Comparison of ENCODE assay signal across 19 mouse cellular contexts in the genomic region with DNA sequence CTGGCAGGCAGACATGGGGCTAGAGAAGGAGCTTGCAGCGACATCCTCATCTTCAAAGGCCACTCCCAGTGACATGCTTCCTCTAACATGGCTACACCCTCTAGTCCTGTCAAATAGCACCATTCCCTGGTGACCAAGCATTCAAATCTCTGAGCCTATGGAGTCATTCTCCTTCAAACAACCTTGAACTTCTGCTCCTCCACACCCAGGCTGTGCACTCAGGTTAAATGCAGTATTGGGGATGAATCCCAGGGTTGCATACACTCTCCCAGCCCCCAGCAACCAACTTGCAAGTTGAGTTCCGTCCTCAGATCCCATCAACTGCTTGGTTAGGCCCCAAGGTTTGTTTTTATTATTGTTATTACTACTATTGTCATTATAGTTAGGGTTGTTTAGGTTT.
DNase-seq lines count a peak whose midpoint lies in the region; TF ChIP-seq lines count a peak whose summit lies in the region.
"Had no signal": no experiment of that assay in that cellular context is flagged by ENCODE, and none has a peak within 500 bp of the region (broad histone marks: within the 10 kb centered on the region; RNA-seq: fewer than 3 reads in every experiment).

No protein-coding gene starts in this region.

- peaks cover 14% of the 10 kb centered on the region for H3K4me1 ChIP-seq in cerebellum, adult 2 months (ENCODE audit: control insufficient read depth, insufficient read depth, low read length)

- WGBS in cerebellum, adult 2 months: 98% methylated on average over 2 of the region's 2 CpGs

- H3K27me3 ChIP-seq in cerebellum, adult 2 months (ENCODE audit: control insufficient read depth, insufficient read depth, low read length): no peaks in the 10 kb centered on the region
- H3K27me3 ChIP-seq: embryonic facial prominence, embryonic 12.5 days; forebrain, embryonic 13.5 days; forebrain, embryonic 15.5 days had no signal

- DNase-seq in ES-CJ7 (ENCODE audit: low read depth, low spot score): peak; percentile 100
- peak; percentile 100 for DNase-seq in R1 (ENCODE audit: low read depth, low spot score)
- peak; percentile 90 for DNase-seq in ZHBTc4 (ENCODE audit: low read depth, low spot score)
- DNase-seq in cerebellum, adult 2 months: no peak
- no peak for DNase-seq in MN1 (ENCODE audit: low spot score)
- no peak for DNase-seq in left cerebral cortex, adult 11 months (ENCODE audit: low spot score)
- DNase-seq: adrenal gland, adult 8-10 months; adrenal gland, postnatal 14 days; adrenal gland, postnatal 36 days; cerebellum, adult 11-12 months; cerebellum, adult 8-10 months; cerebellum, adult 9-11 months; cerebellum, postnatal 14 days; cerebellum, postnatal 36 days; forebrain, postnatal 0 days had no signal

- H3K4me3 ChIP-seq in cerebellum, adult 2 months (replicated peaks; ENCODE audit: insufficient read depth, low read depth, low read length): no peak overlapping the region
- H3K4me3 ChIP-seq: embryonic facial prominence, embryonic 10.5 days; embryonic facial prominence, embryonic 12.5 days; forebrain, embryonic 13.5 days; forebrain, embryonic 15.5 days had no signal

- no peak for TF ChIP-seq CTCF in cerebellum, adult 2 months (IDR thresholded peaks at IDR 0.05; ENCODE audit: borderline replicate concordance, insufficient read depth, low read depth, low read length)

- TF ChIP-seq POLR2A in cerebellum, adult 2 months (IDR thresholded peaks at IDR 0.05; ENCODE audit: borderline replicate concordance, insufficient read depth, low read length): no peak

- no peak overlapping the region for H3K27ac ChIP-seq in cerebellum, adult 2 months (ENCODE audit: insufficient read depth, low read length)
- H3K27ac ChIP-seq: embryonic facial prominence, embryonic 10.5 days; embryonic facial prominence, embryonic 12.5 days; forebrain, embryonic 13.5 days; forebrain, embryonic 15.5 days had no signal

Comparison
In these comparisons a context has a peak if more than half of its experiments do, and no peak if none do; other contexts are left out.
1. DNase-seq: peak in ES-CJ7 (single experiment), R1 (single experiment) and ZHBTc4 (single experiment); none in cerebellum, adult 2 months (0 of 2), MN1 (single experiment) and left cerebral cortex, adult 11 months (single experiment).